In the genomic region with DNA sequence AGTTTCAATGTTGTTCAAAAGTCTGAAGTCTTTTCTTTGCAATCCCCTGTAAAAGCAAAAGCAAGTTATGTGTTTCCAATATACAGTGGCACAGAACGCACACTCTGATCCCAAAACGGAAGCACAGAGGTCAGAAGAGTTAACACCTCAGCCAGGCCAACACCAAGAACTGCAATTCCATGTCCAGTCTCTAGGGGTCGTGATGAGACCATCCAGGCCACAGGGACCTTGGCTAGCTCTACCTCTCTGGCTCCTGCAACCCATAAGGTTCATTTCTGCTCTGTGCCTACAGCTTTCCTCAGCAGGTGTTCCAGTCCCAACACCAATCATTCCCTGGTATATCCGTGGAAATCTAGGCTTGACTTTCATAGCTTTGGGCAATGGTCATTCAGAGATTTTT, we compare ENCODE assay signal across 9 mouse cellular contexts.
DNase-seq lines count a peak whose midpoint lies in the region; ATAC-seq and TF ChIP-seq lines count a peak whose summit lies in the region.
"Had no signal": no experiment of that assay in that cellular context is flagged by ENCODE, and none has a peak within 500 bp of the region (broad histone marks: within the 10 kb centered on the region; RNA-seq: fewer than 3 reads in every experiment).

No protein-coding gene starts in this region.

- 17% methylated on average over 4 of the region's 4 CpGs for WGBS in kidney, adult 2 months
- 28% methylated on average over 4 of the region's 4 CpGs for WGBS in kidney, embryonic 16.5 days
- 26% methylated on average over 4 of the region's 4 CpGs for WGBS in bone marrow, adult 2 months
- 38% methylated on average over 4 of the region's 4 CpGs for WGBS in hindbrain, embryonic 12.5 days

- H3K36me3 ChIP-seq in kidney, adult 2 months (ENCODE audit: control insufficient read depth, insufficient read depth, low read length): no peaks in the 10 kb centered on the region
- H3K36me3 ChIP-seq in kidney, embryonic 16.5 days (ENCODE audit: insufficient read depth, low read length): no peaks in the 10 kb centered on the region
- no peaks in the 10 kb centered on the region for H3K36me3 ChIP-seq in hindbrain, embryonic 12.5 days
- H3K36me3 ChIP-seq: embryonic facial prominence, embryonic 13.5 days had no signal

- no peak overlapping the region for H3K9ac ChIP-seq in kidney, embryonic 16.5 days (replicated peaks; ENCODE audit: low read length)
- no peak overlapping the region for H3K9ac ChIP-seq in hindbrain, embryonic 12.5 days
- H3K9ac ChIP-seq: embryonic facial prominence, embryonic 13.5 days had no signal

- ATAC-seq in kidney, embryonic 16.5 days (ENCODE audit: low FRiP score, low TSS enrichment): no peak
- no peak for ATAC-seq in hindbrain, embryonic 12.5 days (ENCODE audit: low FRiP score)

- no peaks in the 10 kb centered on the region for H3K9me3 ChIP-seq in kidney, embryonic 16.5 days (ENCODE audit: low read length)
- no peaks in the 10 kb centered on the region for H3K9me3 ChIP-seq in hindbrain, embryonic 12.5 days (replicated peaks)
- H3K9me3 ChIP-seq: embryonic facial prominence, embryonic 13.5 days had no signal

- no peak for TF ChIP-seq POLR2A in kidney, adult 2 months (IDR thresholded peaks at IDR 0.05; ENCODE audit: low read depth, low read length)
- TF ChIP-seq POLR2A in bone marrow, adult 2 months (IDR thresholded peaks at IDR 0.05; ENCODE audit: borderline replicate concordance, control insufficient read depth, low read depth, low read length): no peak
- TF ChIP-seq POLR2A in embryonic fibroblast, embryonic 13.5 days (IDR thresholded peaks at IDR 0.05; ENCODE audit: low read depth, low read length): no peak

- peak; percentile 55 for DNase-seq in kidney, adult 2 months
- peak; percentile 40 for DNase-seq in MN1 (ENCODE audit: low spot score)
- peak; percentile 57 for DNase-seq in left cerebral cortex, postnatal 4 days
- DNase-seq in T-cell, adult 2 months (ENCODE audit: low spot score): no peak

- no peaks in the 10 kb centered on the region for H3K27me3 ChIP-seq in kidney, adult 2 months (replicated peaks; ENCODE audit: control insufficient read depth, insufficient read depth, low read length)
- H3K27me3 ChIP-seq in kidney, embryonic 16.5 days (ENCODE audit: insufficient read depth, low read length): 0 out of 2 replicates have a peak, but pooled peaks cover under 1% of the 10 kb centered on the region
- H3K27me3 ChIP-seq in hindbrain, embryonic 12.5 days: 0 out of 2 replicates have a peak, but pooled peaks cover 3% of the 10 kb centered on the region

- no peak overlapping the region for H3K4me2 ChIP-seq in kidney, embryonic 16.5 days (replicated peaks; ENCODE audit: low read depth, low read length)
- H3K4me2 ChIP-seq in hindbrain, embryonic 12.5 days (replicated peaks): no peak overlapping the region
- H3K4me2 ChIP-seq: embryonic facial prominence, embryonic 13.5 days had no signal

- no peaks in the 10 kb centered on the region for H3K4me1 ChIP-seq in kidney, adult 2 months (ENCODE audit: control insufficient read depth, insufficient read depth, low read length)
- H3K4me1 ChIP-seq in kidney, embryonic 16.5 days (ENCODE audit: insufficient read depth, low read length): peaks cover 9% of the 10 kb centered on the region; the same call in 1 of the 2 replicates
- no peaks in the 10 kb centered on the region for H3K4me1 ChIP-seq in bone marrow, adult 2 months (ENCODE audit: control insufficient read depth, insufficient read depth, low read length)
- peaks cover 7% of the 10 kb centered on the region; the same call in 1 of the 2 replicates for H3K4me1 ChIP-seq in embryonic fibroblast, embryonic 13.5 days (ENCODE audit: control insufficient read depth, insufficient read depth, low read length)
- H3K4me1 ChIP-seq in hindbrain, embryonic 12.5 days: peaks cover 10% of the 10 kb centered on the region

- H3K27ac ChIP-seq in kidney, adult 2 months (ENCODE audit: insufficient read depth, low read depth, low read length): no peak overlapping the region
- H3K27ac ChIP-seq in kidney, embryonic 16.5 days (ENCODE audit: low read length): no peak overlapping the region
- no peak overlapping the region for H3K27ac ChIP-seq in bone marrow, adult 2 months (ENCODE audit: control insufficient read depth, insufficient read depth, low read depth, low read length, poor library complexity)
- no peak overlapping the region for H3K27ac ChIP-seq in embryonic fibroblast, embryonic 13.5 days (ENCODE audit: insufficient read depth, low read length)
- no peak overlapping the region for H3K27ac ChIP-seq in hindbrain, embryonic 12.5 days
- H3K27ac ChIP-seq: embryonic facial prominence, embryonic 13.5 days had no signal

- H3K4me3 ChIP-seq in kidney, adult 2 months (ENCODE audit: insufficient read depth, low read depth, low read length): no peak overlapping the region
- H3K4me3 ChIP-seq in kidney, embryonic 16.5 days (ENCODE audit: low read length): no peak overlapping the region
- no peak overlapping the region for H3K4me3 ChIP-seq in bone marrow, adult 2 months (replicated peaks; ENCODE audit: control insufficient read depth, low read depth, low read length)
- H3K4me3 ChIP-seq in embryonic fibroblast, embryonic 13.5 days (ENCODE audit: insufficient read depth, low read length): no peak overlapping the region
- H3K4me3 ChIP-seq in hindbrain, embryonic 12.5 days: no peak overlapping the region
- H3K4me3 ChIP-seq: embryonic facial prominence, embryonic 13.5 days had no signal

- peak; percentile 73 for TF ChIP-seq CTCF in kidney, adult 2 months (conservative IDR thresholded peaks at IDR 0.05; ENCODE audit: insufficient read depth, insufficient read length, low read depth, low read length)
- peak; percentile 29; the same call in 1 of the 2 replicates for TF ChIP-seq CTCF in bone marrow, adult 2 months (IDR thresholded peaks at IDR 0.05; ENCODE audit: control insufficient read depth, insufficient read depth, low read length)
- TF ChIP-seq CTCF in embryonic fibroblast, embryonic 13.5 days (IDR thresholded peaks at IDR 0.05; ENCODE audit: borderline replicate concordance, insufficient read depth, low read length): peak; percentile 51; the same call in 1 of the 2 replicates

- intact Hi-C loops in left cerebral cortex, postnatal 4 days (cut with DNase I): no loop called here
